Mouse (Mus musculus): ENCODE results near the gene Daam2.

GRCm38 (mm10) chr17:49559786-49560289 lies 4.3 kb downstream of the Daam2 start:
- TF ChIP-seq CTCF (conservative IDR thresholded peaks at IDR 0.05; ENCODE audit: insufficient read depth, insufficient read length, low read depth, low read length) (no peak), POLR2A (IDR thresholded peaks at IDR 0.05; ENCODE audit: low read depth, low read length) (no peak)
